Mouse (Mus musculus): ENCODE data around the gene Psmb2.

DNA sequence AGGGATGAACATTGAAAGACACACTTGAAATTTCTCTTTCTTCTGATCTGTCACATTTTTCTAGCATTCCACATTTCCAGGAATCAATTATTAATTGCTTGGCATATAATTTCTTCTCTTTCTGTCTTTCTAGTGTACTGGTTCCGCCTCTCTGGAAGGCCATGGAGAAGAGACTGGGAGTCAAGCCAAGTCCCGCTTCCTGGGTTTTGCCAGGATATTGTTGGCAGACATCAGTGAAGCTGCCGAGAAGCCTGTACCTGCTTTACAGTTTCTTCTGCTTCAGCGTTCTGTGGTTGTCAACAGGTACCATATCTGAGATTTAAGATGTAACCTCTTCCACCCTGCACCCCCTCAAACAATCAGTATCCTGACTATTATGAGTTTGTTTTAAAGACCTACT lies 79.3 kb downstream of the Psmb2 start:
- no peak for TF ChIP-seq GATA1 (IDR thresholded peaks at IDR 0.05; ENCODE audit: borderline replicate concordance, low read length)
- no peak for TF ChIP-seq TAL1 (conservative IDR thresholded peaks at IDR 0.05; ENCODE audit: low read depth, low read length)
- TF ChIP-seq CTCF (IDR thresholded peaks at IDR 0.05; ENCODE audit: low read depth, low read length): no peak

Measured in G1E (cell line).